Mouse (Mus musculus): ENCODE results near the gene 1700013F07Rik. TPM values are rescaled to one million over a fixed set of nuclear protein-coding genes. Genes with fewer than 3 reads are reported as not detected.
"Not testable (repeated sequence)": the region's sequence is repeated elsewhere in the genome, so short reads cannot be mapped to it uniquely, and the experiment has no call there.

1700013F07Rik gene
- total RNA-seq (2015; ENCODE audit: low replicate concordance) (not detected in 2 replicates), total RNA-seq (2017; ENCODE audit: low replicate concordance) (not detected in 2 replicates)

DNA sequence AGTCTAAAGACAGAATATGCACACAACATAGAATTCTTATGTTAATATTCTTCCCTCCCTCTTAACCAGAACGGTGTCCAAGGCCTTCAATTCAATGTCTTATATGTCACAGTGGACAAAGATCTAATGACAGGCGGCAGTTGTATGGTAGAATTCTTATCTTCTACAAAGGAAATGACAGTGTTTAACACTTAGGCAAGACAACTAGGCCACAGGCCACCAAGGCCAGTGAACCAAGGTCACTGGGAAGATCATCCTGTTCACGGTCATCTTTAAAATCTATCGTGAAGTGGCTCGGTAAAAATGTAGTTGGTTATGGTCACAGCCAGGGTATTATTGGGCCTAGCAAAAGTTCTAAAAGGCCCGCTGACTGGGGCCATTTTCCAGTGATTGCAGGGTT lies at the start of gene 1700013F07Rik:
1700013F07Rik (plus strand) TSS at position 200 of the 400 bp plus-strand sequence.
- no peak for ATAC-seq (replicated peaks; ENCODE audit: low FRiP score, poor library complexity, severe bottlenecking)

DNA sequence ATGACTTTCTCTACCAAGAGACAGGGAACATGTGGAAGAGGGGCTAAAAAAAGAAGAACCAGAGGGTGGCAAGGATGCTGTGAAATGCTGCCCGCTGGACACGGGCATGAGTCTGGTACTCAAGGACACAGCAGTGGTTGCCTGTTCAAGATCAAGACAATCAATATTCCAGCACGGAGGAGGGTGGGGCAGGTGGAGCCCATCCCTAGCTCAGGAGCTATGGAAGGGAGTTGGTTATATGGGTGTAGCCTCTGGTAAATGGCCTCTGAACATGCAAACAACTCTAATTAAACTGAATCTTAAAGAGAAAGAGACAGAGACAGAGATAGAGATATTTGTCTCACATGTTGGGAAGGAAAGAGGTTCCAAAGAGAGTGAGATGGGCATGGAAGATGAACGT lies 49.2 kb upstream of the 1700013F07Rik start:
- ATAC-seq (replicated peaks; ENCODE audit: low FRiP score, poor library complexity, severe bottlenecking), result no peak

DNA sequence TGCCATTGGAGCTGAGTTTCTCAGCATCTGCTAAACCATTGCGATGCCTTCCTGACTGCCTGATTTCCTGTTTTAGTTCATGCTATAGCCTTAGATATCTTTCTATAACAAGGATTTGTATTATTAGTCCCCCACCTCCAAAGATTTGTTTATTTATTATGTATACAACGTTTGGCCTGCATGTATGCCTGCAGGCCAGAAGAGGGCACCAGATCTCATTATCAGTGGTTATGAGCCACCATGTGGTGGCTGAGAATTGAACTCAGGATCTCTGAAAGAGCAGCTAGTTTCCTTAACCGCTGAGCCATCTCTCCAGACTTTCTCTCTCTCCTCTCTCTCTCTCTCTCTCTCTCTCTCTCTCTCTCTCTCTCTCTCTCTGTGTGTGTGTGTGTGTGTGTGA lies 44.0 kb upstream of the 1700013F07Rik start:
- ATAC-seq (replicated peaks; ENCODE audit: low FRiP score, poor library complexity, severe bottlenecking), result no peak

DNA sequence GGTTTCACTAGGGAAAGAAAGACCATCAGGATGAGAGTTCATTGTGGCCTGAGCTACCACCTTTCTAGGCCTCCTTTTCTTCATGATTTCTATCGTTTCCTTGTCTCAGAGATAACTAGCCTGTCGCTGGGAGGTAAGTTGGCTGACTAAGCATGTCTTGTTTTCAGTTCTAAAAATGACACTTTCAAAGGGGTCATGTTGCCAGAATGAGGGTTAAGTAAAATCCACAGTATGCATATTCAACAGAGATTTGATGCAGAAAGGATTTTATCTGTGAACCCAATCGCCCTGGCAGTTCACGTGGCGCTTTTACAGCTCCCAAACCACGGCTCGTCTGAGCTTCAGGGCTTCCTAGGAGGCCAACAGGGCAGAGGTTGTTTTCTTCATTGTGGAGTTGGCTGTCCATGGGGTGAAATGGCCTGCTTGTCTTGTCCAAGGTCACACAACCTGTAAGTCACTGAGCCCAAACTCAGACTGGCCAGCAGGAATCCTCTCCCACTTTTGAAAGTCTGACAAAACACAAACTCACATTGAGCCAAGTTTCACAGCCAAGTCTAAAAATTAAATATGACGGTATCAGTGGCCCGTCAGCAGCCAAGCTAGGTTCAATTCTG lies 39.0 kb upstream of the 1700013F07Rik start:
- ATAC-seq (replicated peaks; ENCODE audit: low FRiP score, poor library complexity, severe bottlenecking), result no peak

DNA sequence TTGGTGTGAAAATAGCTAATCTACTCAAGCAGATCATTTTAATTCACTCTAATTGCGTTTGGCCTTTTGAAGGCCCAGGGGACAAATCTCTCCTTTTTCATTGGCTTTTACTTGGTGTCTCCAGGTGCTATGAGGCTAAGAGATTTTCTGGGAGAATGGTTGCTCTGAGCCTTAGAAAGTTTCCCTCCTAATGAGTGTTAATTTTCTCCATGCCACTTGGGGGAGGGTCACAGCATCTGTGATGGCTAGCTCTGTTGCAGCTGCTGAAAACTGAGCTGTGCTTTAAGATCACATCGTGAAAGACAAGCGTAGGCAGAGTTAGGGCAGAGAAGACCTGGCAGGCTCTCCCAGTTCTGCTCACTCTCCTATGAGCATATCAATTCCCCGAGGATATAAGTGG lies 38.5 kb upstream of the 1700013F07Rik start:
- no peak for ATAC-seq (replicated peaks; ENCODE audit: low FRiP score, poor library complexity, severe bottlenecking)

DNA sequence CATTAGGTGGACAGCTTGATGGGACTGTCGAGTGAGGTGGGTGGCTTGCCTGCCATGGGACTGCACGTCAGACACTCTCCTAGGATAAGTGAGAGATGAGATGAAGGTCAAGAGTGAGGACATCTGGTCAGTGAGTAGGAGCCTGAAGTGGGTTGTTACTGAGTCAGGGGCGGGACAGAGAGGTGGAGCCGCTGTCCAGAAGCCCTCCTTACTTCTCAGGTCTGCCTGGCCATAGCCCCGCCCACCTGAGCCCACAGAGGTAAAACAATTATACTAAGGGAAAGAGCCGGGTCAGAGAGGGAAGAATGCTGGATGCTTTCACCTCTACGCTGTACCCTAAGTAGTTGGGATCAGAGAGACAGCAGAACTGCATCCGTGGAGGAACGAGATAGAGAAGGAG lies 36.3 kb upstream of the 1700013F07Rik start:
- ATAC-seq (replicated peaks; ENCODE audit: low FRiP score, poor library complexity, severe bottlenecking), result no peak

DNA sequence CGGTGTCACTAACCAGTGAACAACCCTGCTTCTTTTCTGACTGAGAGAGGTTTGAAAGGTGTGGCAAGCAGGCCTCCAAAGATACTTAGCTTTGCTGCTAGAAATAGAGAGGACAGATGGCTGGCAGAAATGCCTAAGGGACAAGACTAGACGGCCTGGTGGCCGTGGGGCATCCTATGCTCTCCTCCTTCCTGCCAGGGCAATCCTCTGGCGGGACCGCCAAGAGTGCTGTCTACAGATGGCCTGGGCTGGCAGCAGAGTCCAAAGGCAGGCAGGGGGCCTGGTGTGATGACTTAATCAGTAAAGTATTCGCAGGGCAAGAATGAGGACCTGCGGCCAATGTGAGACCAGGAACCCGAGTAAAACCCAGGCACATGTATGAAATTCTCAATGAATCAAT lies 34.1 kb upstream of the 1700013F07Rik start:
- no peak for ATAC-seq (replicated peaks; ENCODE audit: low FRiP score, poor library complexity, severe bottlenecking)

DNA sequence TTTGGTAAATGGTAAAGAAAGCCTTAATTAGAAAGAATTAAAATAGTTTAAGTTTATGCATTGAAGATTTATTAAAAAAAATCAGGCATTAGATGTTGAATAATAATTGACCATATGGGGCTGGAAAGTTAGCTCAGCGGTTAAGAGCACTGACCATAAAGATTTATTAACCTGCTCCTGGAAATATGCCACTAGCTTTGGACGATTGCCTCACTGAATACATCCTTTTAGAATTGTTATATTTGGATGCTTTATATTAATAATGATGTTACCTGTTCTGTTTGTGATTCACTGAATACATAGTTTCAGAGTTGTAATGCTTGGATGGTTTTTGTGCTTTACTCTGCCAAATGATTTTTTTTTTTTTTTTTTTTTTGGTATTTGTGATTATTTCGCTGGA lies 32.5 kb upstream of the 1700013F07Rik start:
- ATAC-seq (replicated peaks; ENCODE audit: low FRiP score, poor library complexity, severe bottlenecking), result not testable (repeated sequence)

DNA sequence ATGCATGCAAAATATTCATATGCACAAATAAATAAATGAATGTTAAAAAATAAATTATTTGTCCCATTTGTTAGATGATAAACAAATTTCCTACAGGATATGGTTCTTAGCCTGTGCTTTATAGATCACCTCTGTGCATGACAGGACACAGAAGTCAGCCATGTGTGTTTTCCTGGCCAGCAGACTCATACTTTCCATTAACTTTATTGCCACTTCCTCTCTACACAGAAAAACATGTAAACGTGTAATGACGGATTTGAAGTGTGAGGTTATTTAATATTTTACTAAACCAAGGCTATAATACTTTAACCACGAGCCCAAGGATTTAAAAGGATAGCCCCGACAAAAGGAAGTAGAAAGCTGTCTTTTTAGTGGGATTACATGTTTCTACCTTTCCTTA lies 30.0 kb upstream of the 1700013F07Rik start:
- no peak for ATAC-seq (replicated peaks; ENCODE audit: low FRiP score, poor library complexity, severe bottlenecking)

DNA sequence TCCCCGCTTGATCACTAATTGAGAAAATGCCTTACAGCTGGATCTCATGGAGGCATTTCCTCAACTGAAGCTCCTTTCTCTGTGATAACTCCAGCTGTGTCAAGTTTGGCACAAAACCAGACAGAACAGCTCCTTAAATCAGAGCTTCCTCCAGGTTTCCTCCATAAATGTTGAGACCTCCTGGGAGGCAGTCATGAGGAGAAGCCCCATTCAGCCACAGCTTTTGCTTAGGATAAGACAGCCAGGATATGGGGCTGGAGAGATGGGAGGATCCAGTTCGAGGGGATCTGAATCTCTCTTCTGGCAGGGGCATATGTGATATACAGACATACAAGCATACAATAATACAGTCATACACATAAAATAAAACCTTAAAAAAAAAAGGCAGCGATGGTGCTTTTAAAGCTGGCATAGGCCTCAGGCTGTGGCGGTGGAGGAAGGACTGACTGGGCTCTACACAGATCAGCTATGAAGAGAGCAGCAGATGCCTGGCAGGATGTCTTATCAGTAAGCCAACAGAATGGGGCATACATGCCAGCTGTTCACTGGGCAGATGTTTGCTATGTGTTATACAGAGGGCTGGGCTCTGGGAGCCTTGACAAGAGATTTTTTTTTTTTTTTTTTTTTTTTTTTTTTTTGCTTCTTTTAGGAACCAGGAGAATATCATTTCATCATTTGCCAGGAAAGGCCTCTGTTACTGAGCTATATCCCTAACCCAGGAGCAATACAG lies 25.0 kb upstream of the 1700013F07Rik start:
- peak; percentile 97 for ATAC-seq (replicated peaks; ENCODE audit: low FRiP score, poor library complexity, severe bottlenecking)

DNA sequence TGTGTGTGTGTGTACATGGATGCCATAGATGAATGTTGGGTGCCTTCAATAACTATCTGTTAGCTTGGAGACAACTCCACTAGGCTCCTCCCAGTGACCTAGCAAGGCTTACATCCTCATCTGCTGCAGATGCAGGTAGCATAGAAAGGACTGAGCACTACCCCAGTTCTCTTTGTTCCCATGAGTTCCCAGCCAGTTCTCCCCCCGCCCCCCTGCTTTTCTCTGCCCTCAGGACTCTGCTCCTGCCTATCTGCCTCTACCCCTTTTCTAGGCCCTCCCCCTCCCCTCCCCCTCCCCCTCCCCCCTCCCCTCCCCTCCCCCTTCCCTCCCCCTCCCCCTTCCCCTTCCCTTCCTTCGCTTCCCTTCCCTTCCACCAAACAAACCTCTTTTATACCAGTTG lies 23.8 kb upstream of the 1700013F07Rik start:
- ATAC-seq (replicated peaks; ENCODE audit: low FRiP score, poor library complexity, severe bottlenecking), result no peak

DNA sequence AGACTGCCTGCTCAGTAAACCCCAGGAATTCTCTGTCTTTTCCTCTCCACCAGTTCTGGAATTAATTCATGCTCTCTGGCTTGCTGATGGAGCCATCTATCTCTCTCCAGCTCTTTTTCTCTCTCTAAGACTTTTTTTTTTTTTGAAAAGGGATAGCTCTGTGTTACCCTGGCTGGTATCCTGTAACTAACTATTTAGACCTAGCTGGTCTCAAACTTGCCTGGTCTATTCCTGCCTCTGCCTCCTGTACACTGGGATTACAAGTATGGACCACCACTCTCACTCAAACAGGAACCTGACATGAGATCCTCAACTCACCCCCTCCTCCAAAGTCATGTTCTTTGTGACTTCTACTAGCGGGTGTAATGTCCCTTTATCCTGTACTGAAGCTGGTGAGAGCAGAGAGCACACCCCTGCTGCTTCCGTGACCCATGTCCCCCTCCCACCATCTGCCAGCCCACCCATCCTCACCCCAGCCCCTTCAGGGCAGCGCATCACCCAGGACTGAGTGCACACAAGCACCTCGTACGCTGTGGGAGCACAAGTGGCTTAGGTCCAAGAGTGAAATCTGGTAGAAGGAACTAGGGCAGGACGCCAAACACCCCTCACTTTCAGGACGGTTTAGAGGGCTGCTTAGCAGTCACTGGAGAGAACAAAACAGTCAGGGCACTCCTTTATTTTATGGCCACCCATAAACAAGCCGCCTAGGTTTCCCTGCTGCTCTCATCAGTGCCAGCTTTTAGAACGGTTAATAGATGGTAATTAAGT lies 23.1 kb upstream of the 1700013F07Rik start:
- no peak for ATAC-seq (replicated peaks; ENCODE audit: low FRiP score, poor library complexity, severe bottlenecking)

DNA sequence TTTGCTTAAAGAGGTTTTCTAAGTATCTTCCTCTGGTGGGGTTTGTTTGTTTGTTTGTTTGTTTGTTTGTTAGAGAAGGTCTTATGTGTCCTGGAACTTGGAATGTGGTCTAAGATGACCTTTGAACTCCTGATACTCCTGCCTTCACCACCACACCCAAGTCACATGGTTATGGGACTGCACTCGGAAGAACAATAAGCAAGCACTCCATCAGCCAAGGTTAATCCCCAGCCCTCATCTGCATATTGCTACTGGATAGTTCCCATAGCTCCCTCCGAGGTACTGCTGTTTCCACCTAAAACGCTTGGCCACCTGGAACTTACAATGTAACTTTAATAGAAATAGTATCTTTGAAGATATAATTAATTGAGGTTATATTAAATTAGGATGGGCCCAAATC lies 20.5 kb upstream of the 1700013F07Rik start:
- ATAC-seq (replicated peaks; ENCODE audit: low FRiP score, poor library complexity, severe bottlenecking), result no peak

DNA sequence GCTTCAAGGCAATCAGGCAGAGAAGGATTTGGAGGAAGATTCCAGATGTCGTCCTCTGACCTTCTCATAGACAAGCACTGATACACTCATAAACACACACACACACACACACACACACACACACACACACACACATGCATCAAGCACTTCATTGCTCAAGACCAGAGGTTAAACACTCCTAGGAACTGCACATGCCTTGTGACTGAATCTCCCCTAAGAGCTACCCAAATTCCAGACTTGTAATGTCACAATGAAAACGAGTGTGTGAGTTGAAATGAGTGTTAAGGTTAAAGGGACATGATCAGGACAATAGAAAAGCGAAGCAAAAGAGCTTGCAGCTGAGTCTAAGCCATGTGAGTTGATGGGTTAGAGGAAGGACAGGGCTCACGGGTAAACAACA lies 15.7 kb upstream of the 1700013F07Rik start:
- ATAC-seq (replicated peaks; ENCODE audit: low FRiP score, poor library complexity, severe bottlenecking), result no peak

DNA sequence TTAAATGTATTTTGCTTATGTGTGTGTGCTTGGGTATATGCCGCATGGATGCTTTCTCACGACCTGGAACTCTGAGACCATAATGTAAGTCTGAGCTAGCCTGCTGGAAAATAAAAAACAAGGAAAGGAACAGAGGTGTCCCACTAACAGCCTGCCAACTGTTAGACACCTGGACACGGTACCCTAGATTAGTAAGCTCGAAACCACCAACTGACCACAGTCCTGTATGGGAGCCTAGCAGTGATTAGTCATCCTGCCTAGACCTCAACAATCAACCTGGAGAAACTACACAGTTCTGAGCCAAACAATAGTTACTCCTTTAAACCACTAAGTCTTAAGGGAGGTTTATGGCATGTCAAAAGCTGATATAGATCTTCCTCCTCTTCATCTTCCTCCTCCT lies 10.5 kb upstream of the 1700013F07Rik start:
- ATAC-seq (replicated peaks; ENCODE audit: low FRiP score, poor library complexity, severe bottlenecking), result no peak

DNA sequence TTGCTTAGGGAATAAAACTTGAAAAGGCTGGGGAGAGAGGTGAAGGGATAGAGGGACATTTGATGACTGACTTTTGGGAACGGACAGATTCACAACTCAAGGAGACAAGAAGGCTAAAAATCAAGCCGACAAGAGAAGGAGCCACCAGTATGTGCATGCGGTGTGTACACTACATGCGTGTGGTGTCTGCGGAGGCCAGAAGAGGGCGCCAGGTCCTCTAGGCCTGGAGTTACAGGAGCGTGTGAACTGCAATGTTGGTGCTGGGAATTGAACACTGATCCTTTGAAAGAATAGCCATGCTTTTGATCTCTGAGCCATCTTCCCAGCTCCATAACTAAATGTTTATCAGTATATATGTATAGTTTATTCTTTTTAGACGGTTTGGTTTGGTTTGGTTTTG lies 5.5 kb upstream of the 1700013F07Rik start:
- ATAC-seq (replicated peaks; ENCODE audit: low FRiP score, poor library complexity, severe bottlenecking), result no peak

DNA sequence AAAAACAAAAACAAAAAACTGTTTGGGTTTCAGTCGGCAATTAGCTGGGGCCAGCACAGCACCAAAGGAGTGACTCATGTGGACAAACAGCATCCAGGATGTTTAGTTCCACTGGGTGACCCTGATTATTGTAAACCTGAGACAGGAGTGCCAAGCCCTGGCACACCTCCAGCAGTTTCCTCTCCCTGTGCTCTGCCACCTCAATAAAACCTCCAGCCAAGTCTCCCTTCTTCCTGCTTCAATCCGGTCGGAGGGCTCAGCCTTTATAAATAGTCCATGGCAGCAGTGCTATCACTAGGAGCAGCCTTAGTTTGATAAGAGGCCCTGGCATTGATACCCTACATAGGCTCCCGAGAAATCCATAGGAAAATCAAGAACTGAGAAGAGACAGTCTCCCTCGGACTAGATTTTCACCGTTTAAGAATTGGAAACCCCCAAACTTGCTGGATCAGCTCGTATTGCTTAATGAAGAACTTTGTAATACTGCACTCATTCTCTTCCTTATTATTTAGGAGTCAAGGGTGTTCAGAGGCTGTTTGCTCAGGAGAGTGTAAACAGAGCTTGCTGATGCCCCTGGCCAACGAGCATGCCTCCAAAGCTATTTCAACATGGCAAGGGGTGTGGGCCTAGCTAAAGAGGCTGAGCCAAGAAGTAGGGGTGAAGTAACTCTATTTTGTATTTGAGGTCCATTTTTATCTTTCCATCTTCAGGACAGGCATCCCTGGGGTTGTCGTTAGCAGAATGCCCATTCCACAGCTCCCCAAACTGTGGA lies 650 bp upstream of the 1700013F07Rik start:
- ATAC-seq (replicated peaks; ENCODE audit: low FRiP score, poor library complexity, severe bottlenecking), result no peak

DNA sequence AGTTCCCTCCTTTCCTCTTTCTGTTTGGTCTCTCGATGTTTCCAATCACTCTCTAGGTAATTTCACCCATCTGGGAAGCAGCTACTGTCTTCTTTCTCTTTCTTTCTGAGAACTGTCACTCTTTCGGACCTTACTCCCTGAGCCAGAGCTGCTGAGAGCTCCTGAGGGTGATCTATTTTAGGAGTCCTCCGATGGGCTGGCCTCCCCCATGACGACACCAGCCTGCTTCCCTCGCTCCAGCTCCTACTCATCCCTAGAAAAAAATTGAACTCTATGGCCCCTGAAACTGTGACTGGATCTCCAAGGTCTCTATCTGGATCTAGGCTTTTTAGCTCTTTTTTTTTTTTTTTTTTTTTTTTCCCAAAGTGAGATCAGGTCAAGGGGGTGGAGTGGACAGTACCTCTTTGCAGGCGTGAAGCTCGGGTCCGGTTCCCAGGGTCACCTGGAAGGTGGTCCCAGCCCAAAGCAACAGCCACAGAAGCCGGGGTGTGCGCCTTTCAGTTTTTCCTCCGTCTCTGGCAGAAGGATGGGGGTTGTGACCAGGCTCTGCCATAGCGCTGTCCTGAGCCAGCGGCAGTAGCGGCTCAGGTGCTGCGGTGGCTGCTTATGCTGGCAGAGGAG lies 2.1 kb downstream of the 1700013F07Rik start:
- no peak for ATAC-seq (replicated peaks; ENCODE audit: low FRiP score, poor library complexity, severe bottlenecking)

DNA sequence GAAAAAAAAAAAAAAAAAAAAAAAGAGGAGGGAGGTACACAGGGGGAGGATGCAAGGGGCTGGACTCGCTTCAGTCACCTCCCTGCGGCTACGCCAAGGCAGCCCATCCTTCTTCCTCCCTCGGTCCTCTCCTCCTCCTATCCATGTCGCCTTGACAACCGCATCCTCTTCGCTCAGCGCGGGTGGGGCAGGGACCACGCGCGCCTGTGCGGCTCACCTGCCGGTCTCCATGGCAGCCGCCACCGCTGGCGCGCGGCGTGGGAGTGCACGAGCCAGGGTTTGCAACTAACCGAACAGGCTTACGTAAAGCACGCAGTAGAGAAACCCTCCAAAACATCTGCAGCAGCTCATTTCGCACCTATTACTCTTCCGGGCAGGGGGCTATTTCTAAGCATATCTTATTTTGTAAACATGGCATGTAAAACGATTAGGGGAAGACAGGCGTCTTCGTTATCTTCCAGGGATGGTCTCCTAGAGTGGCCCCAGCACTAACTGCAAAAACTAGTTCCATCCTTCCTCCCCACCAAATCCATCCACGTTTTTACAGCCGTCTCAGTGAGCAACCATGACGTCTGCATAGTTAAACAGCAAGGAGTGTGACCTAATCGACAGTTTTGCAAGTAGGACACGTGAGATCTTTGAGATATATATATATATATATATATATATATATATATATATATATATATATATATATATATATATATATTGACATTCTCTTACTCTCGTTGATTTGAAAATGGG lies 2.7 kb downstream of the 1700013F07Rik start, which contains the start of gene 5330417C22Rik:
5330417C22Rik (minus strand) TSS at position 20 of the 744 bp plus-strand sequence.
- ATAC-seq (replicated peaks; ENCODE audit: low FRiP score, poor library complexity, severe bottlenecking), result no peak

Measured in erythroid progenitor cell, adult 5-6 weeks (primary cell).